Mouse (Mus musculus) lung, embryonic 15.5 days (tissue): ENCODE results near the gene Chst1. TPM values are rescaled to one million over a fixed set of nuclear protein-coding genes. Genes with fewer than 3 reads are reported as not detected.

Source experiments
- ATAC-seq: fragments of 200-750 bp; cut with Nextera tagmentation; 2 replicates; pipeline ENCODE4 v1.8.0; 2017; ENCODE audit warnings: moderate number of reproducible peaks, borderline replicate concordance; ENCODE audit not compliant: low FRiP score, low TSS enrichment; ENCODE audit errors: extremely low read depth
- H3K27ac ChIP-seq: fragments of 300-500 bp; sonication (generic); 2 replicates; pipeline ENCODE4 v1.5.1; 2015; ENCODE audit warnings: moderate library complexity, mild to moderate bottlenecking, inconsistent platforms
- H3K27me3 ChIP-seq: fragments of 300-500 bp; sonication (generic); 2 replicates; pipeline ENCODE4 v1.6.1; 2015; ENCODE audit warnings: inconsistent platforms
- H3K36me3 ChIP-seq: fragments of 300-500 bp; sonication (generic); 2 replicates; pipeline ENCODE4 v1.6.1; 2015; ENCODE audit warnings: inconsistent platforms
- H3K4me1 ChIP-seq: fragments of 300-500 bp; sonication (generic); 2 replicates; pipeline ENCODE4 v1.6.1; 2015; ENCODE audit warnings: inconsistent platforms
- H3K4me2 ChIP-seq: fragments of 300-500 bp; sonication (generic); 2 replicates; pipeline ENCODE4 v1.6.1; 2015; ENCODE audit warnings: inconsistent platforms, mild to moderate bottlenecking, moderate library complexity
- H3K4me3 ChIP-seq: fragments of 300-500 bp; sonication (generic); 2 replicates; pipeline ENCODE4 v1.5.1; 2015; ENCODE audit warnings: mild to moderate bottlenecking, inconsistent platforms
- H3K9ac ChIP-seq: fragments of 300-500 bp; sonication (generic); 2 replicates; pipeline ENCODE4 v1.6.1; 2015; ENCODE audit warnings: inconsistent platforms
- H3K9me3 ChIP-seq: fragments of 300-500 bp; sonication (generic); 2 replicates; pipeline ENCODE4 v1.6.1; 2016; ENCODE audit warnings: inconsistent platforms
- WGBS: fragments of 180-500 bp; shearing (Covaris S2); methylation state at CpG from one replicate; pipeline ENCODE4 v1.1.7; 2015; 5-methylcytosine and 5-hydroxymethylcytosine counted together
- polyA plus RNA-seq: library from polyadenylated mRNA; unstranded; fragments of >200 nt; fragmentation: Nextera tagmentation; extraction: Ambion mirVana; gene quantifications from 2 replicates; pipeline ENCODE4 v1.2.1, GENCODE M21; 2015

Chst1 gene
- 1.8 and 2.0 TPM in 2 replicates for polyA plus RNA-seq

DNA sequence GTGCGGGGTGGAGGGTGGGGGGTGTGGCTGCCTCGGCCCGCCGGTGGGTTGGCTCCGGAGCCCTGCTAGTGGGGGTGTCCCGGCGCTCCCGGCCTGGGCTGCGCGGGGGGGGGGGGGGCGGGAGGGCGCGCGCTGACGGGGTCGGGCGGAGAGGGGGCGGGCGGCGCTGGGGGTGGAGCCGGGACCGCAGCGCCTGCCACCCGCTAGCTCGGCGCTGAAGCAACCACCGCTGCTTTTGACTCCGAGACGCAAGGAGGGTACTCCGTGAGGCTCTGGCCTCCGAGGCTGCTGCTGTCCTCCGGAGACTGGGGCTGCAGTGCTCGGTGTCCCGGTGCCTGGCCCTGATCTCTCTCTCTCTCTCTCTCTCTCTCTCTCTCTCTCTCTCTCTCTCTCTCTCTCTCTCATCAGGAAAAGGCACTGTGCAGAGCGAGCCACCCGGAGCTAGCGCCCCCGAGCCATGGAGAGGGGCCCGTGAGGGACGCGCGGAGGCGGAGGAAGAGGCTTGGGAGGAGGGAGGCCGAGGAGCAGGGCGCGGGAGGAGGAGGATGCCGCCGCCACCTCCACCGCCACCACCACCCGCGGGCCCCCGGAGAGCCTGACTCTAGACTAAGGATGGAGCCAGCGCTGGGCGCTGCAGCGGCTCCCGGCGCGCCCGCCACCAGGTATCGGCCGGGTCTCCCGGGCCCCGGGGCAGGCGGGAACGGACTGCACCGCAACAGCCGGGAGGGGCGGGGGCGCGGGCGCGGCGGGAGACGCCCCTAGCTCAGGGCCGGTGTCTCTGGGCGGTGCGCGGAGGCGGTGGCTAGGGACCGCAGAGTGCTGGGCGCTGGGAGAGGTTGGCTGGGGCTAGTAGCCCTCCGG, at the start of gene Chst1:
Chst1 (plus strand) TSS at position 221 of the 861 bp plus-strand sequence.
- H3K27ac ChIP-seq, result no peak within 1 kb of the TSS
- no peaks in the 10 kb centered on the region for H3K36me3 ChIP-seq

DNA sequence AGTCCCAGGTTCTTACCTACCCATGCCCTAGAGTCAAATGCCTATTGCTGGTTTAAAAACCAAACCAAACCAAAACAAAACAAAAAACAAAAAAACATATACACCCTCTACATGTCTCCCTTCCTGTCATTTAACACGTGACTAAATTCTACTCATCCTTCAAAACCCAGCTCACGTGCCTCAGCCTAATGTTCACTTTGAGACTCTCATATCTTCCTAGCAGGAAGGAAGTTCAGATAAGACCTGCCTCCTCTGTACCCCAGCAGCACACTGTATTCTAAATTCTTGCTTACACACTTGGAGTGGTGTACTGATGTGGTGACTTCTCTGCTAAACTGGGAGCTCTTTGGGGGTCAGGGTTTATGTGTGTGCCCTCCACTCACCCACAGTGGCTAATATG, 49.5 kb upstream of the Chst1 start:
- Histone ChIP-seq H3K4me2 (no peak overlapping the region), H3K4me3 (no peak overlapping the region), H3K27ac (no peak overlapping the region), H3K9ac (no peak overlapping the region), H3K4me1 (no peaks in the 10 kb centered on the region), H3K36me3 (no peaks in the 10 kb centered on the region), H3K27me3 (no peaks in the 10 kb centered on the region), H3K9me3 (no peaks in the 10 kb centered on the region)
- no peak for ATAC-seq
- WGBS, result 32% methylated on average over 2 of the region's 2 CpGs

More for the DNA sequence above, at the start of gene Chst1:
- peak; percentile 66; the same call in 1 of the 2 replicates for ATAC-seq
- peak within 1 kb of the TSS; percentile 62 for H3K4me3 ChIP-seq
- H3K27me3 ChIP-seq, result peaks cover 60% of the 10 kb centered on the region
- peak within 1 kb of the TSS; percentile 43 for H3K9ac ChIP-seq
- peak within 1 kb of the TSS; percentile 100 for H3K4me2 ChIP-seq
- no peaks in the 10 kb centered on the region for H3K9me3 ChIP-seq
- H3K4me1 ChIP-seq, result peaks cover 13% of the 10 kb centered on the region
- WGBS, result under 1% methylated on average over 58 of the region's 82 CpGs

- H3K36me3 ChIP-seq, result no peaks in the 10 kb centered on the region
- no peak overlapping the region for H3K27ac ChIP-seq
- H3K4me1 ChIP-seq, result no peaks in the 10 kb centered on the region
- no peak overlapping the region for H3K4me3 ChIP-seq
- no peaks in the 10 kb centered on the region for H3K9me3 ChIP-seq
- no peak for ATAC-seq
- H3K4me2 ChIP-seq, result no peak overlapping the region
- H3K27me3 ChIP-seq, result no peaks in the 10 kb centered on the region
- no peak overlapping the region for H3K9ac ChIP-seq
Measured at GRCm38 (mm10) chr2:92554536-92554935, 45.0 kb upstream of the Chst1 start.

- Histone ChIP-seq H3K36me3 (no peaks in the 10 kb centered on the region), H3K4me2 (no peak overlapping the region), H3K4me1 (no peaks in the 10 kb centered on the region), H3K9ac (no peak overlapping the region), H3K27me3 (no peaks in the 10 kb centered on the region), H3K27ac (no peak overlapping the region), H3K9me3 (no peaks in the 10 kb centered on the region; the same call in 1 of the 2 replicates), H3K4me3 (no peak overlapping the region)
- 58% methylated on average over 4 of the region's 4 CpGs for whole genome bisulfite sequencing
- ATAC-seq, result no peak
Measured at GRCm38 (mm10) chr2:92562930-92563329, 36.6 kb upstream of the Chst1 start.

DNA sequence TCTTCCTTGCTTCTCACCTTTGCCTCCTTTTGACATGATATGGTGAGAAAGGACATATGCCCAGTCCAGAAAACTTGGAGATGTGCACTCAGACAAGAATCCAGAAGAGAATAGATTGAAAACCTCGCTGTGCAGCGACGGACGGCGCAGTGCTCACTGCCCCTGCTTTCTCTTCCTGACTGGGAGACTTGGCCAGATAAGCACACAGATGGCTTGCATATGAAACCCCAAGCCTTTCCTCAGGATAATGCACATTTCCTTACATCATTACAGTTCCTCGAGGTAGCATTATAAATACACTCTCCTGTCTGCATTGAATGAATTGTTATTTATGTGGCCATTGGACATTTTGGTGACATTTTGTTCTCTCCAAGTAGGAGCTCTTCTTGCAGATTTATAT, 28.9 kb upstream of the Chst1 start:
- no peak for ATAC-seq
- H3K9me3 ChIP-seq, result no peaks in the 10 kb centered on the region; the same call in 1 of the 2 replicates
- H3K4me1 ChIP-seq, result no peaks in the 10 kb centered on the region
- WGBS, result 62% methylated on average over 6 of the region's 6 CpGs
- no peaks in the 10 kb centered on the region for H3K27me3 ChIP-seq
- H3K4me3 ChIP-seq, result no peak overlapping the region
- H3K4me2 ChIP-seq, result no peak overlapping the region
- no peak overlapping the region for H3K9ac ChIP-seq
- H3K27ac ChIP-seq, result no peak overlapping the region
- no peaks in the 10 kb centered on the region for H3K36me3 ChIP-seq

- no peak overlapping the region for H3K4me2 ChIP-seq
- ATAC-seq, result no peak
- no peak overlapping the region for H3K27ac ChIP-seq
- H3K27me3 ChIP-seq, result no peaks in the 10 kb centered on the region
- no peak overlapping the region for H3K4me3 ChIP-seq
- no peaks in the 10 kb centered on the region for H3K4me1 ChIP-seq
- no peaks in the 10 kb centered on the region for H3K9me3 ChIP-seq
- WGBS, result 56% methylated on average over 9 of the region's 9 CpGs
- no peaks in the 10 kb centered on the region for H3K36me3 ChIP-seq
- H3K9ac ChIP-seq, result no peak overlapping the region
Measured at GRCm38 (mm10) chr2:92577824-92578223, 21.7 kb upstream of the Chst1 start.

DNA sequence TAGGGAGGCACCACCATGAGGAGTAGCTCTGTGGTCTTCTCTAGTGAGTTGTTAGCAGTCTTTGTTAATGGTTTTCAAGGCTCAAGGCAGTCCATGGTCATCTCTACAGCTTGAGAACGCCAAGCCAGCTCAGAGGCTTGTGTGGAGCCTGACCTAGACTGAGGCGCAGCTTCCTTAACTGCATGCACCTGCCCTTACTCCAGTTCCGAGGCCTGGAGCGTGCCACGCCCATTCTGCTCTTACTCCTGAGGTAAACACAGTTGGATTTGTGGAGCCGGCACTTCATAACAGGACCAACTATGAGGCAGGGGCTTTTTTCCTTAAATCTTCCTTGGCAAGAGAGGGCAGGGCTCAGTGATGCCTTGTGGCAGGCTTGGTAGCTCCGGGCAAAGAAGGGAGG, 18.2 kb upstream of the Chst1 start:
- H3K4me3 ChIP-seq, result no peak overlapping the region
- 72% methylated on average over 7 of the region's 7 CpGs for WGBS
- ATAC-seq, result no peak
- H3K9me3 ChIP-seq, result no peaks in the 10 kb centered on the region
- H3K4me1 ChIP-seq, result no peaks in the 10 kb centered on the region
- no peak overlapping the region for H3K9ac ChIP-seq
- H3K27ac ChIP-seq, result no peak overlapping the region
- H3K36me3 ChIP-seq, result no peaks in the 10 kb centered on the region
- H3K27me3 ChIP-seq, result no peaks in the 10 kb centered on the region
- H3K4me2 ChIP-seq, result no peak overlapping the region

- H3K4me2 ChIP-seq, result no peak overlapping the region
- H3K4me1 ChIP-seq, result no peaks in the 10 kb centered on the region
- no peaks in the 10 kb centered on the region for H3K27me3 ChIP-seq
- H3K27ac ChIP-seq, result no peak overlapping the region
- 59% methylated on average over 5 of the region's 5 CpGs for WGBS
- H3K9me3 ChIP-seq, result no peaks in the 10 kb centered on the region
- ATAC-seq, result no peak
- H3K4me3 ChIP-seq, result no peak overlapping the region
- H3K36me3 ChIP-seq, result no peaks in the 10 kb centered on the region
- no peak overlapping the region for H3K9ac ChIP-seq
Measured at GRCm38 (mm10) chr2:92582596-92582995, 16.9 kb upstream of the Chst1 start.

- WGBS, result 88% methylated on average over 2 of the region's 2 CpGs
- Histone ChIP-seq H3K4me1 (no peaks in the 10 kb centered on the region), H3K9me3 (no peaks in the 10 kb centered on the region)
Measured at GRCm38 (mm10) chr2:92587806-92588205, 11.7 kb upstream of the Chst1 start.

DNA sequence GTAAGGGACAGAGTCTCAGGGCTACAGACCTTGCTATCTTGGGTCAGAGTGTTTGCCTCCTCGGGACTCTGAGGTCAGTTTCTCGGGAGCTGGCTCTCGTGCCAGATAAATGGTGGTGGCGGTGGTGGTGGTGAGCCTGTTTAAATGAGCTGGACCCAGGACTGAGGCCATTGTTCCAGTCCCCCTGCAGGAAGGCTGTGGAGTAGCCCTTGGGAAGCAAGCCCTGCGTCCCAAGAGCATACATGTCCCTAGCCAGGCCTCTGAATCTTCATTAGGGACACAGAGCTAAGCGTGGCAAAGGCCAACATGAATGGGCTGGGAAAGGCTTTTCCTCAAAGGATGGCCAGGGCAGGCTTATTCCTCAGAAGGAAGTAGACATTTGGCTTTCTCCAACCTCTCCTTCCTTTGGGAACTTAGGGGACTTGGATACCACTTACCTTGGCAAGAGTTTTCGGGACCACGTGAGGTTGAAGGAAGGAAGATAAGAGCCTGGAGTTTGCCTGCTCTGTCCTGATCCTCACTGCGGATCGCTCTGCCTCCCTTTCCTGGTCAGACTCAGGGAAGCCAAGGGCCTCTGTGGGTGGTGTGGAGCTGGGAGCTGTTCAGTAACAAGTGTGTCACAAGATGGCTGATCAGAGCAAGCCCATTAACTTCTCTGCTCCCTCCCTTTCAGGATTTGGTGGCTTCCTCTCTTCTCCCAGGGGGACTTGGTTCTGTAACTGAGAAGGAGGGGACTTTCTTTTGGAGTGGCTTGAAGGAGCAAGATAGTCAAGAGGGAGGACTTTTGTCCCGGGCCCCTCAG, 4.4 kb upstream of the Chst1 start:
- peaks cover 29% of the 10 kb centered on the region for H3K27me3 ChIP-seq
- H3K9ac ChIP-seq, result no peak overlapping the region
- no peak overlapping the region for H3K4me2 ChIP-seq
- H3K9me3 ChIP-seq, result no peaks in the 10 kb centered on the region
- no peak overlapping the region for H3K4me3 ChIP-seq
- H3K27ac ChIP-seq, result no peak overlapping the region
- no peak for ATAC-seq
- WGBS, result 54% methylated on average over 11 of the region's 11 CpGs
- H3K36me3 ChIP-seq, result no peaks in the 10 kb centered on the region
- peaks cover 6% of the 10 kb centered on the region for H3K4me1 ChIP-seq

More at GRCm38 (mm10) chr2:92587806-92588205, 11.7 kb upstream of the Chst1 start:
- ATAC-seq, result no peak
- H3K4me3 ChIP-seq, result no peak overlapping the region
- H3K27ac ChIP-seq, result no peak overlapping the region
- no peaks in the 10 kb centered on the region for H3K27me3 ChIP-seq
- no peak overlapping the region for H3K4me2 ChIP-seq
- no peak overlapping the region for H3K9ac ChIP-seq
- no peaks in the 10 kb centered on the region for H3K36me3 ChIP-seq

DNA sequence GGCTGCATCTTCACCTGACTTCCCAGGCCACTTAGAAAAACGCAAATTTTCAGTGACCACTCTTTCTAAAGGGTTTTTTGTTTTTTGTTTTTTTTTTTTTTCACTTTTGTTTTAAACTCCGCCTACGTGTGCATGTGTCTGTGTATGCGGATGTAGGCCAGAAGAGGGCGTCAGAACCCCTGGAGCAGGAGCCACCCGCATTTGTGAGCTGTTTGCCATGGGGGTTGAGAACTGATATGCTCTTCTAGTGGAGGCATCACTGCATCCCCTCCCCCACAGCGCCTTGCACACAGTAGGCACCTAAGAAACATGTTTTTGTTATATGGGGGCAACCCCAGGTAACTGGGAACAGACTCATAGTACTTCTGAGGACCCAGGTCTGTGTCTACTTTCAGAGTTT, 2.2 kb upstream of the Chst1 start:
- H3K27me3 ChIP-seq, result peaks cover 51% of the 10 kb centered on the region
- H3K9me3 ChIP-seq, result no peaks in the 10 kb centered on the region
- H3K4me1 ChIP-seq, result peaks cover 13% of the 10 kb centered on the region
- H3K36me3 ChIP-seq, result no peaks in the 10 kb centered on the region
- no peak overlapping the region for H3K4me3 ChIP-seq
- no peak for ATAC-seq
- H3K27ac ChIP-seq, result no peak overlapping the region
- H3K4me2 ChIP-seq, result no peak overlapping the region
- H3K9ac ChIP-seq, result no peak overlapping the region
- WGBS, result 17% methylated on average over 7 of the region's 7 CpGs

DNA sequence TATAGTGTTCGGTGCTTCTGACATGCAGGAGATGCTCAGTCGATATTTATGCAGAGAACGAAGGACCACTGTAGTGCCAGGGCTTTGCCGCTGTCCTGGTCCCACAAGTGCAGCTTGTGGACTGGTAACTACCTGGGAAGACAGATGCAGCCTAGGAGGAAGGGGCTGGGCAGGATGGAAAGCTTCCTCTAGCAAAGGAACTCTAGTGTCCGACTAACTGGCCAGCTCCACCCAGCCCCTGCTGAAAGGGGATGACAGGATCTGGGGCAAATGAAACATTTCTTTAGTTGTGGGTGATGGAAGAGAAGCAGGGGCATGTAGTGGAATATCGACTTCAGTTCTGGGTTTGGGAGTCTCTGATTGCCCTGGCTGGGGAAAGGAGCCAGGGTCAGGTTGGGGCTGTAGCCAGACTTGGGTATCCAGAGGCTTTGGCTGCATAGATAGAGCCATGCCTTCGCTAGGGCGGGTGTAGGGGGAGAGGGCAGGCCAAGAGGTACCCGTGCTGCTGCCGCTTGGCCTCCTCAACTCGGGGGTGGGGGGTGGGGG, 493 bp upstream of the Chst1 start:
- no peak overlapping the region for H3K9ac ChIP-seq
- 31% methylated on average over 7 of the region's 11 CpGs for WGBS
- H3K4me1 ChIP-seq, result peaks cover 13% of the 10 kb centered on the region
- peak overlapping the region; percentile 100 for H3K4me2 ChIP-seq
- ATAC-seq, result no peak; the same call in 1 of the 2 replicates
- peak overlapping the region; percentile 62 for H3K4me3 ChIP-seq
- peaks cover 60% of the 10 kb centered on the region for H3K27me3 ChIP-seq
- H3K27ac ChIP-seq, result no peak overlapping the region
- no peaks in the 10 kb centered on the region for H3K9me3 ChIP-seq
- no peaks in the 10 kb centered on the region for H3K36me3 ChIP-seq
